Mouse (Mus musculus) heart, postnatal 4 days (tissue): ENCODE data around the gene Pepd. TPM values are rescaled to one million over a fixed set of nuclear protein-coding genes. Genes with fewer than 3 reads are reported as not detected.
"Not testable (repeated sequence)": the region's sequence is repeated elsewhere in the genome, so short reads cannot be mapped to it uniquely, and the experiment has no call there.

ENCODE experiments used
- DNase-seq: peaks from one replicate; pipeline ENCODE4 v3.0.0; 2021
- total RNA-seq, 2 experiments: library from RNA; stranded (reverse); gene quantifications; 2 replicates each; pipeline ENCODE4 v1.2.3; 2021

Pepd gene
- total RNA-seq, 2 experiments from 2014 or later: 24.4 to 26.9 TPM

DNA sequence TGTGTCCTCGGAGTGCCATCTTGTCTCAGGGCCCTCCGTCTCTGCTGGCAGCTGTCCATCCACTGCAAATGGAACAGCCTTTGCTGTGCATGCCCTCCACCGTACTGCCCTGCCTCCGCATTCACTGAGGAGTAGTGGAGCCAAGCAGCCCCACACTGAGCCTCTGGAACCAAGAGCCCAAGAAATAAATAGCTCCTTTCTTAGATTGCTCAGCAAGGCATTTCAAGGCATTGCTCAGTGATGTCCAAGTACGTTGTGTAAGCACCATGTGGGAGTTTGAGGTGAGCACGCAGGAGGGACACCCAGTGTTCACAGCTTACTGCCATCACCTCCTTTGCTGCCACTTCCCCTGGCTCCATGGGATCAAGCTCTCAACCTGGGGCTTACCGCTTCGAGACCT, 20.5 kb downstream of the Pepd start:
- DNase-seq: no peak

DNA sequence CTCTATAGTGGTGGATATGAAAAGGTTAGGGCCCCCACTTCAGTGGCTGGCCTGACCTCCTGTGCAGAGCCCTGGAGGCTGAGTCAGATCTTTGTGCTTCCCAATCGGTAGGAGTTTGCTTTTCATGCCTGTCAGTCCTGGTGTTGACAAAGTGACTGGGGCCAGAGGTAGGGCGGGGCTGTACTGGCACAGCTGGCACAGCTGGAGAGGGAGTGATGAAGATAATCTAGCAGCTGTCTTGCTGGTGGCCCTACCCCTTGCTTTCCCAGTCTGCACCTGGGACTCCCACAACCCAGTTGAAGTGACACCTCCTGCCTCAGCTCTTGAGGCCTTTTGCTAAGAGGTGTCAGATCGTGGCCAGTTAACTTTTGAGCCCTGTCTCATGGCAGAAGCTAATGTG, 21.0 kb downstream of the Pepd start:
- DNase-seq: no peak

DNA sequence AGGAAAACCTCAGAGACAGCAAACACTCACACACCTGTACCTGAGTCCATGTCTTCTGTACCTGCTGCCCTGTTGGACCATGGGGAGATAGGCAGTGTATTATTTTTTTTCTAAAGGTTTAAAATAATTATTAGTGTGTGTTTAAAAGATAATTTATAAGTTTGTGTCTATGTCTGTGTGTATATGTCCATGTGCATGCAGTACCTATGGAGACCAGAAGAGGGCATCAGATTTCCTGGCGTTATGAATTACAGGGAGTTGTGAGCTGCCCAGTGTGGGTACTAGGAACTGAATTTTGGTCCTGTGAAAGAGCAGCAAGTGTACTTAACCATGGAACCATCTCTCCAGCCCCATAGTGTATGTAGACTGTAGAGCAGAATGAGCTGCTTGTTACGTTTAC, 24.2 kb downstream of the Pepd start:
- DNase-seq: no peak

DNA sequence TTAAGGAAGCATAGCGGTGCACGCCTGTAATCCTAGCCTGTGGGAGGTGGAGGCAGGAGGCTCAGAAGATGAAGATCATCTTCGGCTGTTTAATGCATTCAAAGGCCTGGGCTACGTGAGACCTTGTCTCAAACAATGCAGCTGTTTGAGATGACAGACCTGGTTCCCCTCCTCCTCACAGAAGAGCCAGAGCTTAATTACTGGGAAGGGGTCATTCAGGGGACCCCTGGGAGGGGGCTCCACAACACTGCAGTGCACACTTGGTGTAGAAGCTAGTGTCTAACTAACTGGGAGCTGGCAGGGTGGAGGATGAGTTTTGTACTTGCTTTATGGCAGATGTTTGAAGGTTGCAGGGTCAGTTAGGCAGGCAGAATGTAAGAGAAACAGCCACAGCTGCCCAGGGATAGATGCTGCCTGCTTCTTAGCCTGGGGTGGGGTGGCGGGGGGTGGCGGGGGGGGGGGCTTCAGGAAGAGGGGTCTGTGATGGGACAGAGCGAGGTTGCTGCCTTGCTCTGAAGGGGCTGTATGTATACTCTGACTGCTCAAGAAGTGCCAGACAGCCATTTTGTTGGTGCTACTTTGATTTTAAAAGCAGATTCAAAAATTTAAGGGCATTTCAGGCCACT, 26.6 kb downstream of the Pepd start:
- DNase-seq: no peak

DNA sequence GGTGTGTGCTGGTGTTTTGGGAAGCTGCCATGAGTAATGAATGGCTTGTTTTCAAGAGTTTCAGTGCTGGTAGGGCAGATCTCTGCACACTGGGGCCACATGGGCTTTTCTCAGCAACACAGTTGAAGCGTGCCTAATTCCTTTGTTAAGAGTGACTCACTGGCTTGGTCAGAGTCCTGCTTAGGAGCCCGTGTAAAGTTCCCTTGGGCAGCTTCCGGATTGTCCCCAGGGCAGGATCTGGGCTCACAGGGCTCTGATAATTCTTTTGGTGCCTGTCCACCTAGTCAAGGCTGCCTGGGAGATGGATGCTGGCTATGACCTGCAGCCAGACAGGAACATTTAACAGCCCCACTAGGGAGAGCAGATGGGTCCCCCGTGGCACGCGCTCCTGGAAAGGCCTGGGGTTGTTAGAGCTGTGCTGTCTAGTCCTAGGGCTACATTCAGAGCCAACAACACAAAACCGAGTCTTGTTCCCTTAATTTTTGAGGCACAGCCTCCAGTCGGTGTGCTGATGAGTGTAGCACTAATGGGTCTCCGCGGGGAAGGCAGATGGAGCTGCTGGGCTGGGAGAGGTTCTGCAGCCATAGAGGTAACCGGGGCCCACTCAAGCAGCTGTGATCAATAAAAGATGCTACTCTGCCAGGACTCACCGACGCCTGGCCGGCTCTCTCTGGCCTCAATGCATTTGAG, 27.2 kb downstream of the Pepd start:
- peak; percentile 17 for DNase-seq

DNA sequence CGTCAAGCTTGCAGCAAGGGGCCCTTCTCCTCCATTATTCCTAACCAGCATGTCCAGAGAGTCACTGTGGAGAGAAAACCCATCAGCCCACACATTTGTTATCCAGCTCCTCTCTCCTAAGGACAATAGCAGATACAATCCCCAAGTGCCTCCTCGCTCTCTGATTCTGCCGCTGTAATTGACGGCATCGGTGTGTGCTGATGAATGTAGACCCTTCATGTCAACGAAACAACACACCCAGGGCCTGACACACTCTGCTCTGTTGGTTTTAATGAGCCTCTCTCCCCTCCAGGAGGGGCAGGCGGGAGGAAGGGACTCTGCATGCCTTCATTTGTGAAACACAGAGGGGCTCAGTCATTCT, 27.8 kb downstream of the Pepd start:
- no peak for DNase-seq

DNA sequence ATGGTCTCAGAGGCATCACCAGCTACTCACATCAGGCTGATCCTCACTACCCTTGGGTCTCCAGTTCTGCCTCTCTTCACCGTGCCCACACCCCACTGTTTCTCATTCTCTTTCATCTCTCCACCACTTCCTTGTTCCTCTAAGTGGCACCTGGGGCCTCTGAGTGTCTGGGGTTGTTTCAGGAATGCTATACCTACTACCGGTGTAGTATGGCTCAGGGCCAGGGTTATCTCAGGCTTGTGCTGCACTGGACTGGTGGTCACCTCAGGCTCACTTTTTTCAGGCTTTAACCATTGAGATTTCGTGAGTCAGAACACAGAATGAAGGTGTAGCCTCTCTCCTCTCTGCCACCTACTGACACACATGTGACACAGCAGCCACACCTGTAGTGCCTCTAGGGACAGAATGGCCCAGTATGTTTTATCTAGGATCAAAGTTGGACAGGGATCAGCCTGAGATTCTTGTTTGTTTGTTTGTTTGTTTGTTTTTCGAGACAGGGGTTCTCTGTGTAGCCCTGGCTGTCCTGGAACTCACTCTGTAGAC, 31.5 kb downstream of the Pepd start:
- no peak for DNase-seq

DNA sequence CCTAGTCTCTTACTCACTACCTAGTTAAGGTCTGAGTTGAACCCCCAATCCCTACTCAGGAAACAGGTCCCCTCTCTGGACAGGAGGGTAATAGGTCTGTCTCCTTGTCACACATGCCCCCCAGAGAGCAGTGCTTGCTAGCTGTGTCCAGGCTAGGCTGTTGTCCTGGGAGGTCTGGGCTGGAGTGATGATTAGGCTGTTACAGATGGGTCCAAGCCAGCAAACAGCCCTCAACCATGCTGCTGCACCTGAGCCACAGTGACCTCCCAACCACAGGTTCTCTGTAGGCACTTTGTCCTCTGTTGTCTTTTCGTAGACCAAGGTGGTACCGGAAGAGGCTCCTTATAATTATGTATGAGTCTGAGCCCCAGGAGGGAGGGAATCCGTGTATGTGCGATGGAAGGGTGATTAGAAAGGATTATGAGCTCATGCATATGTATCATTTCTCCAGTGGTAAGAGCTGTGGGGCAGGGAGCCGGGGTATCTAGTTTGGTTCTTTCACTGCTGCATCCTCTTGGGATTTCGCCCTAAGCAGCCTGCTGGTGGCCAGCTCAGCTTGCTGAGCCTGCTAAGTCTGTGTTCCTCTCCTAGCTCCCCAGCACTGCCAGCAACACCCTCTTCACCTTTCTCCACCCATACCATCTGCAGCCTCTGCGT, 34.2 kb downstream of the Pepd start:
- no peak for DNase-seq

DNA sequence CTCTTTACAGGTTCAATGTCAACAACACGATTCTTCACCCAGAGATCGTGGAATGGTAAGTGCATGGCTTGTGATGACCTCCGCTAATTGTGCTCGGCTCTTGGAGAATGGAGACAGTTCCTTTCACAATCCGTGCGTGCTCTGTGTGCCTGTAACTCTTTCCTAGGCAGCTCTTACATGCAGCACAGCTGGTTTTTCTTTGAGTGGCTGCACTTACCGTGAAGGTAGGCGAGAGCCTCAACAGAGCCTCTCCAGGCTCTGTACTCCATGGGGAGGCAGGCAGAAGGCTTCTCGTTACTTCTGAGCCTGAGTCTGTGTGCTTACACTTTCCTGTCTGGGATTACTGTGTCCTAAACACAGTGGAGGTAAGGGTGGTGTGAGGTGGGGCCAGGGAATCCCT, 42.4 kb downstream of the Pepd start:
- no peak for DNase-seq

DNA sequence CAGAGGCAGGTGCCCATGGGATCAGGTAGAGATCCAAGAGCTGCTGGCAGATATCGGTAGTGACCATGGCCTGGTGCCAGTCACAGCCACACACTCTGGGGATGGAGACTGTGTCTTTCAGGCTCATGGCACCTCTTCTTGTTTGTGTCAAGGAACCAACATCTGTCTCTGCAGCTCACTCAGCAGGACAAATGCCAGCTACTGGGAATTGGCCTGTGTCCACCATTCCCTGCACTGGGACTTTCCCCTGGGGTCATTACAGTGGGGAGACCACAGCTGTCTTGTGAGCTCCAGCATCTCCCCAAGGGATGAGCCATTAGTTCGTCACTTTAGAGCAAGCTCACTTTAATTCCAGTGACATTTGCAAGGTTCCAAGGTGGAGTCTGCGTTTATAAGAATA, 43.1 kb downstream of the Pepd start:
- DNase-seq: peak; percentile 10

DNA sequence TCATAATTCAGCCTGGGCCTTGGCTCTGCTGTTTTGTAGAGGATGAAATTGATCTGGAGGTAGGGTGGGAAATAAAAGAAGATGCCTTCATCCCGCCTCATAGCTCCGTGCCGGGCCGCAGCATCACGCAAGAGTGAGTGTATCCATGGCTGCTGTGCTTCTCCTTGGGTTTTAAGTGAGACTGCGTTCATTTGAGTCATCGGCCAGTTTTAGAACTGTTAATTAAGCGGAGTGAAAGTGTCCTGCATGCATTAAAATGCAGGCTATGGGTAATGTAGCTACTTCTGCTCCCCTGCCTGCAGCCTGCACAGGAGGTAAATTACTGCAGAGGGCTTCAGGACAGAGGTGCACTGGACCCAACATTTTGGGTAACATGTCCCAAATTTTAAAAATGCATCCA, 45.0 kb downstream of the Pepd start:
- DNase-seq: no peak

DNA sequence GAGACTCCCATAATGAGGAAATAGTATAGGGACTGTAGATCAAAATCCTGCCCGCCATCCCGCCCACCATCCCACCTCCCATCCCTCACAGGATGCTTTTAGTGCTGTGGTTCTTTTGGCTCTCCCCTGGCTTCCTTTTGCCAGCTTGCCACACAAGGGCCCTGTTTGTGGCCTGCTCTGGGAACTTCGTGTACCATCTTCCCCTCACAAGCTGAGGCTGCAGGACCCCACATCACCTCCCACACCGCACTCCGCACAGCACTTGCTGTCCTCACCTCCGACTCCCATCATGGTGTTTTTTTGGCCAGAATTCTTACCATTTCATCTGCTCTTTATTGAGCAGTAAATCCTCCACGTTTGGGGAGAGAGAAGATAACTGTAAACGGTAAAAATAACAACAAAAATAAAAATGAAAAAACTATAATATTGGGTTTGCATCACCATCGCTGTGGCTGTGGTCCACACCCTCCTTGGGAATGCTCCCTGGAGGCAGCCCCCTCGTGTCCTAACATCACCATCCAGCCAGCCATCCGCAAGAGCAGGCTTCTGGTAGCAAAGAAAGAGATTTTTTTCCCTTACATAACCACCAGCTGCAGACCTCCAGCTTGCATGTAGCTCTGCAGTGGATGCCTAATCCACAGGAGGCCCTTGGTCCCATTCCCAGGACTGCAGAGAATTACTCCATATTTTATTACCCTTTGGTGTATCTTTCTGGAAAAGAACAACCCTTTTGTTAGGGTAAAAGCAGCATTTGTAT, 51.9 kb downstream of the Pepd start:
- DNase-seq: no peak

DNA sequence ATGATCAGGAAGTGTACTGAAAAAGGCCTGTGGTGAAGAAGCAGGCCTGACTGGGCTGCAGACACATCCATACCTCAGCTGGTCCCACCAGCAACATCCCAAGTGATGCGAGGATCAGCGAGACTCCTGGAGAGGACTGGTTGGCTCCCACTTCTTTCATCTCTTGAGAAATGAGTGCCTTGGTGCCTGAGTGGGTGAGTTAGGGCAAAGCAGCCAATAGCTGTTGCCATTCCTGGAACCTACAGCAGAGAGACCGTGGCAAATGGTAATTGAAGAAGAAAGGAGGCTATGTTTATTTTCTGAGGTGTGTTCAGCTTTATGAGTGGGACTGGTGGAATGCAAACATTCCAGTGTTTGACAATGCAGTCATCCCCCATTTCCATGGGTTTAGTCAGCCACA, 55.2 kb downstream of the Pepd start:
- DNase-seq: no peak

DNA sequence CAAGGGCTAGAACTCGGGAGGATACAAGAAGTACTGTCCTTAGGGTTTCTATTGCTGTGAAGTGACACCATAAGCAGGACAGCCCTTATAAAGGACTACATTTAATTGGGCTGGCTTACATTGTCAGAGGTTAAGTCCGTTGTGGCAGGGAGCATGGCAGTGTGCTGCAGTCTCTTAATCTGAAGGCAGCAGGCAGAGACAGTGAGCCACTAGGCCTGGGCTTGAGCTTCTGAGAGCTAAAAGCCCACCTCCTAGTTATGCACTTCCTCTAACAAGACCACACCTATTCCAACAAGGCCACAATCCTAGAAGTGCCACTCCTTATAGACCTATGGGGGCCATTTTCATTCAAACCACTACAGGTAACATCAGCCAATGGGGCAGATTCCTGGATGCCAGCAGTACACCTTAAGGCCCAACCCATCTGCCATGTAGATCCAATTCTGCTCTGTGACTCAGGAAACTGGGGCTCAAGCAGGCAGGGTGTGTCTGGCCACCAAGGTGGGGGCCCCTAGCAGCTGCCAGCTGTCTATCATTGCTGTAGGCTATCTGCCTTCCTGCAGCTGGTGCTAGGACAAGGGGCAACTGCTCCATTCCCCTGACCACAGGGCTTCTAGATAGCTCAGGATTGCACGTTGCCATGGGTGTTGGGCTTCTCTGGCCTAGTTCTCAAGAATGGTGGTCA, 56.7 kb downstream of the Pepd start:
- DNase-seq: no peak

DNA sequence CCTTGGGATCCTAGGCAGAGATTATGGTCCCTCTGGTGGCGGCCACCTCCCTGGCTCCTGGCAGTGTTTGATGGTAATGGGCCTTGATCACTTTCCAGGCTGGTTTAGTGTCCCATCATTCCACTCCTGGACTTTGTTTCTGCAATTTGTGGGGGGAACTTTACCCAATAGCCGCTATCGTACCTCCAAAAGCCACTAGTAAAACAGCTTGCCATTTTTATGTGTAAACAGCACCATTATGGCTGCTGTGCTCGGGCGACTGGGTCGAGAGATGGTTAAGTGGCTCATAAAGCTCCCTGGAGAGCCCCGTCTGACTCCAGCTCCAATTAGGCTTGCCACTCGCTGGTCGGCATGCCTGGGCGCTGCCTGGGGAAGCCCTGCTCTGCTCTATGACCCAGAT, 59.6 kb downstream of the Pepd start:
- DNase-seq: no peak

DNA sequence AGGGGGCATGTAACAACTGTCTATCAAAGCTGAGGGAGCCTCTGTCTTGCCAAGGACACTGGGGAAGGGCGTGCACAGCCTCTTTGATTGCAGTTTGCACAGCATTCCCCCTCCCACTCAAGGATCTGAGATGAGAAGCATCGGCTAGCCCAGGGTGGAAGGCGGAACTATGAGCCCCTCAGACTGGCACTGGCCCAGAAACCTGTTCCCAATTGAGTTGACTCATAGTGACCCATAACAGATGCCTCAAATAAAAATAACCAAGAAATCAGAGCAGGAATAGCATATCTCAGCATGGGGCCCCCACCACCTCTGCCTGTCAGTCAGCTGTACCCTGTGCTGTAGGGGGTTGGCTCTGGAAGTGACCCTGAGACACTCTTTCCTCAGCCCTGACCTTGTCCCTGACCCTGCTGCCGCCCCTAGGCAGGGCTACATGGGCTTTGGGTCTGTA, 60.8 kb downstream of the Pepd start:
- peak; percentile 28 for DNase-seq

DNA sequence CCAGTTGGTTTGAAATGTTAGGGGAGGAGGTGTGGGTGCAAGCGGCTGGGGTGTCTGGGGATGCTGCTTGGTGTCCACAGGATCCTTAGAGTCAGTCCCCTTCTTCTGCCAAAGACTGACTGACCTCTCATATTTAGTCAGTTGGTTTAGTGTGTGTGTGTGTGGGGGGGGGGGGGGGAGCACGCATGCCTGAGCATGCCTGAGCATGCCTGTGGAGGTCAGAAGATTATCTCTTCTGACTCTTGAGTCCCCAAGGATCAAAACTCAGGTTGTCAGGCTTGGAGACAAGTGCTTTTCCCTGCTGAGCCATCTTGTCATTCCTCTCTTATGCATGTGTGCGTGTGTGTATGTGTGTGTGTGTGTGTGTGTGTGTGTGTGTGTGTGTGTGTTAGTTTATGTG, 61.7 kb downstream of the Pepd start:
- DNase-seq: no peak

DNA sequence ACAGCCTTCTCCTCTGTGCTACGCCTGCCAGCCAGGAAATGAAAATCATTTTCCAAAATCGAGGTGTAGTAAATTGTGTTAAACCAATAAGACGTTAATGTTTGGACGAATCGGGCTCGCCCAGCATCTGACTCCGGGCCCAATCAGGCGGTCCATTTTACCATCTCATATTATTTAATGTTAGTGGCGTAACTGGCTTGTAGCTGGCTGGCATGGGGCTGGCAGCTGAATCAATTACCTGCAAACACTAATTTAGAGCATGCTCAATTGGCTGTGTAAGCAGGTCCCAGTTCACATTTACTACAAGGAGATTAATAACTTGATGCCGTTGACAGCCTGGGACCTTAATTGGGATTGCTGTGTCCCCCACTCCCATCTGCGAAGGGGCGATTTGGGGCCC, 63.7 kb downstream of the Pepd start:
- DNase-seq: no peak

DNA sequence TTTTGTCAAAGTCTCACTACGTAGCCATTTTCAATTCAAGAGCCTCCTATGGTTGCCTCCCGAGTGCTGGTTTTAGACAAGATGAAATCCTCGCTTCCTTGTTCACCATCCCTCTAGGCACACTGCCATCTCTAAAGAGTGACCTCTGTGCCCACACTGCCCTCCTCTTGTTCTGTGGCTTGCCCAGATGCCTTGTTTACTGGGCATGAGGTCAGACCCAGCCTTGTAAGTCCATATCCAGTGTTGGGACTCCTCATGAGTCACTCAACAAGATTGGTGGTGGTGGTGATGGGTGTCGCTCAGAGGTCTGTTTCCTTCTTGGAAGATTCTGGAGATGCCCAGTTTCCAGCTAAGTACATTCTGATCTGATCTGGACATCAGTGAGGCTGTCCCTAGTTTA, 65.2 kb downstream of the Pepd start:
- no peak for DNase-seq

DNA sequence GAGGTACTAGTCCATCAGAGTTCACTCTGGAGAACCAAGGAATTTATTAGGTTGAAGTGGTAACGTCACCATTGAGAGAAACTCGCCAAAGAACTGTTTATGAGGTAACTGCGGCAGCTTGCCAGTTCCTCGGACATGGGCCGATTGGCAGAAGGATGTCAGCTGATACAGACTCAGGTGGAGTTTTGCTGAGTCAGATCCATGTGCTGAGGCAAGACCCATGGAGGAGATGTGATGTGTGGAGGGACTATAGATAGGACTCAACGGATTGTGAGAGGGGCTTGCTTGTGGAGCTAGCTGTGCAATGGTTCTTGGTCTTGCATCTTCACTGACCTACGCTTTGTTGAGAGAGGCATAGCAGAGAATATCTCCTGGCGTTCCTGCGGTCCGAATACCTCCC, 69.6 kb downstream of the Pepd start:
- DNase-seq: no peak

DNA sequence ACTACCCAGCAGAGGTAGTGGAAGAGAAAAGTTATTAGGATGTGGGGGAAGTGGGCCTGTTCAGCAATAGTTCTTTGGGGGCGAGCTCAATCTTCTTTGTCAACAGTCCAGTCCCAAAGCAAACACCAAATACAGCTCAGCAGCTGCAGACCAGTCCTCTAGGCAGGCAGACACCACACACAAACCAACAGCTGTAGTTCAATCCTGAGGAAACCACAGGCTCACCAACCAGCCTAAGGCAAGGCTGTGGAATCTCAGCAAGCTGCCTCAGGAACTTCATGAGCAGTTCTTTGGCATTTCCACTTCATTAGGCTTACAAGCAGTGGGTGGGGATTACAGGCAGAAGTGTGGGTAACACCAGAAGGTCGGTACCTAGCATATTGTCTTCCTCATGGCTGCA, 70.2 kb downstream of the Pepd start:
- DNase-seq: not testable (repeated sequence)

DNA sequence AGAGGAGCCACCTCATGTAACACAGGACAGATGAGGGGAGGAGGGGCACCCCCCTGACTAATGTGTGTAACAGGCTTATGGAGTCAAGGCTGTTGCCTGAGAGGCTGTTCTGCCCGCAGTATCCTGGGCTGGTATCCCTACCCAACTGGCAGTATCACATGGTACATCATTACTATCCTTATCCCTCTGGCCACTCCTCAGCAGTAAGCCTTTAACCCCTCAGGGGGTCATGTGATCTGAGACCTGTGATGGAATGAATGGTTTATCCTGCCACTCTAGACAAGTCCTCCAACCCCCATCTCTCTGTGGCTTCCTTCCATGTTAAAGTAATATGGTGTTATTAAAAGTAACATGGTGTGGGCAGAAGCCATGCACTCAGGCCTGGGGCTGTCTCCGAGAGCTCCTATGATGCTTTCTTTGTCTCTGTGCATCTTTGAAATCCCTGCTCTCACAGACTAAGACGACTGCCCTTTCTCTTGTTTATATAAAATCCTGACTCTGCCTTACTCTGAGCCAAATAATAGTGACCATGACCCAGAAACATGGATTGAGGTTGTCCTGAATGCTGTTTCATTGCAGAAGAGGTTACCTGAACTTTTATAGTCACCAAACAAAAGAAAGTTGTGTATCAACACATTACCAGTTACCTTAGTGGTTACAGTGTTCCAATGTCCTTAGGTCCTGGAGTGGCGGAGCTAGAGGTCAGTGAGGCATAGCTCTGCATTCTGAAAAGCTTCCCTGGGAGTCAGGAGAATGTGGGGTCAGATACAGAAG, 71.7 kb downstream of the Pepd start:
- no peak for DNase-seq
